Mouse (Mus musculus): ENCODE results near the gene Ttll12.

Ttll12 gene

GRCm38 (mm10) chr15:83594513-83595363 lies at the start of gene Ttll12:
Gene Ttll12 (minus strand): TSS chr15:83595157.
- DNase-seq (ENCODE audit: extremely low spot score), result peak; percentile 92

DNA sequence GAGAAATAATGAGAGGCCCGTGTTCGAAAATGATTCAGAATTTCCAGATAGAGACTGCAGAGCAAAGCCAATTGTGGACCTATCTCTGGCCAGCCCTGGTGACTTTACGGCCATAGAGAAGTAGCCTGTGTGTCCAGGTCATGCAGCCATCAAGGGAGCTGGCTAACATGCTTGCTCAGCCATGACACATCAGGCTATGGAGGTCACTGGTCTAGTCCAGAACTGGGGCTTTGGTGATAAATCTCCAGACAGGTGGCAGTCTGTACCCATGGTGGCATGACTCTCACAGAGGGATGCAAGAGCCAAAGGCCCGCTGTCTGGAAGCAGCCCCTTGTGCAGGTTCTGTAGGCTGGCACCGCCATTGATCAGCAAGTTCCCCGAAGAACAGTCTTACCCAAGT lies 47.6 kb upstream of the Ttll12 start:
- no peak for DNase-seq (ENCODE audit: extremely low spot score)

DNA sequence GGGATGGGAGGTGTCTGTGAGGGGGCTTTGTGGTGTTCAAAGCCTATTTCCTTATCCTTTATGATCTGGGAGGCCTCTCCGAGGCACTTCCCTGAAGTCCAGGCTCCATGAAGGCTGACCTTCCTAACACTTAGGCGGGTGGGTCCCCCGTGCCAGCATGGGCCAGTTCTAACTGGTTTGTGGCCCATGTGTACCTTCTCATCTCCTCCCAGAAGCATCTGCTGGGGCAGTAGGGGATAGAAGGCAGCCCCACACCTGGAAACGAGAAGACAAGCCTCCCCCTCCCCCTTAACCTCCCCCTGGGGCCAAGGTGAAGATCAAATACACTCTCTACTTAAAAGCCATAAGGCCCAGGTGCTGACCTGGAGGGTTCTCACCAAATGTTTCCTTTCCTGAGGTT lies 45.3 kb upstream of the Ttll12 start:
- no peak for DNase-seq (ENCODE audit: extremely low spot score)

- peak; percentile 67 for DNase-seq (ENCODE audit: extremely low spot score)
Observed at GRCm38 (mm10) chr15:83639160-83639559, 44.2 kb upstream of the Ttll12 start.

DNA sequence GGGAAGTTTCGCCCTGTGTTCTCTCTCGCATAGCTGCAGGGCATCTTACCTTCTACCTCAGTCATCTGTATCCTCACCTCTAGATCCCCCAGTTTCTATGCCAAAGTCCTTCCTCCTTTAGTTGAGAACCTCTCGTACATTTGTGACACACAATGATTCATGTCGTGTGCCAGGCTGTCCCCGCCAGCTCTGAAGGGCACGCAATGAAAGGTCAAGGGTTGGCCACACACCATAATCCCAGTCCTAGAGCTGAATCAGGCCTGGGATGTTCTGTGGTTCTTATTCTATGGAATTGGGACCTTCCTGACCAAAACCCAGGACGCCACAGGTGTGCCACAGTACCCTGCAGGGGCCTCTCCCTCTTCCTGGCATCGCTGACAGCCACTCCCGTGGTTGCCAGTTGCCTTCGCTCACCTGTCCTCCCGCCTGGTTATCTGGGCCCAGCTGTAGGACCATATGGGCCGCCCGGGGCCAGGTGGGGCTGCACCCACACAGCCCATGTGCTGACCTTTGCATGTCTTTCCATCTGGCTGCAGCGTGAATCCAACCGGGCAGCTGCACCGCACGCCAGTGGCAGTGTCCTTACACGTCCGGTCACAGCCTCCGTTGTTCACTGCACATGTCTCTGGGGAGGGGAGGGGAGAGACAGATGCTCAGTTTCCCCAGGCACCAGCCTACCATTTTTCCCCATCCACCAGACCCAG lies 43.4 kb upstream of the Ttll12 start:
- DNase-seq (ENCODE audit: extremely low spot score), result peak; percentile 21

GRCm38 (mm10) chr15:83636759-83637158 lies 41.8 kb upstream of the Ttll12 start:
- DNase-seq (ENCODE audit: extremely low spot score), result no peak

DNA sequence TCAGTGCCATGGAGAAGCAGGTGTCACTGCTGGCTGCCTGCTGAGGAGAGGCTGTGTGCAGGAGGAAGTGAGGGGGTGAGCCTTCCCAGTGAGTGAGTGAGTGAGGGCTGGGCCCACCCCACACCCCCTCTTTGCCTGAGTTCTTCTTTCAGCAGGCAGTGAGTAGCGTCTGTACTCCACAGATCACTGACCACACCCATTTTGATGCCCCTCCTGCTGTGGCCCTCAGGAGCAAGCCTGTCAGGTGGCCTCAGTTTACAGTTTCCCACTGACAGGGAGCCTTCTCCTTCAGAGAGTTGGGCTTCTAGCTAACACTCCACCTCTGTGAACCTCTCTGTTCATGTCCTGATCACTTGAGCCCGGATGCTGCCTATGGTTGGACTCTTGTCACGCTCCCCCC lies 40.3 kb upstream of the Ttll12 start:
- no peak for DNase-seq (ENCODE audit: extremely low spot score)

DNA sequence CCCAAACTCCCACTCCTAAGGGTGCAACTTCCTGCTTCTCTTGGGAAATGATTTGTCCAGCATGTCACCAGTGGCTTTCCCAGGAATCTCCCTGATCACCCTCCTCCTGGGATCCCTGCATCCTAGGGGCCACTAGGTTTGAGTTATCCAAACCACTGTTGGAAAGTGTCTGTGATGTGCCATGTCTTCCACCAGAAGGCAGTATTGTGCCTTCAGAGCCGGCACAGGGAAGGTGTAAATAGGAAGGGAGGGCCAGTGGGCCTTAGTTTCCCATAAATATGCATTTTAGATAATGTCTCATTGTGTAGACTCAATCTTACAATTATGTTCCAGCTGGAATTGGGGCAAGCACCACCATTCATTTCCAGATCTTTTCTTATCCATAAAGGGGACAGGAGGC lies 39.1 kb upstream of the Ttll12 start:
- DNase-seq (ENCODE audit: extremely low spot score), result no peak

- no peak for DNase-seq (ENCODE audit: extremely low spot score)
Observed at GRCm38 (mm10) chr15:83631071-83631470, 36.1 kb upstream of the Ttll12 start.

- no peak for DNase-seq (ENCODE audit: extremely low spot score)
Observed at GRCm38 (mm10) chr15:83629716-83630115, 34.8 kb upstream of the Ttll12 start.

GRCm38 (mm10) chr15:83626142-83626645 lies 31.2 kb upstream of the Ttll12 start:
- DNase-seq (ENCODE audit: extremely low spot score), result no peak

DNA sequence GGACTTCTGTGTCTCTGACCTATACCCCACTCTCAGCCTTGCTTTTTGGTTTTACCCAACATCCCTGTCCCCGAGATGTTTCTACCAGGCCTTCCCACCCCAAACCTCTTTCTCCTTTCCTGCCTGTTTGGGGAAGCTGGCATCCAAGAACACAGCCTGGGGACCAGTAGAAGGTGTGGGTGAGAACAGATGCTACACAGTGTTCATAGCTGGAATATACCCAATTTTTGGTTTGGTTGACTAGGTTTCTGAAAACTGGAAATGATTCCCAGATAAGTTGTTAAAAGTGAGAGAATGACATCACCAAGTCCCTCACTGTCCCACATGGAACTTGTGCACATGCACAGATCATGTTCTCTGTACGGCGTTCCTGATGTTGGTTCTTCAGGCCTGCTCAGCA lies 20.3 kb upstream of the Ttll12 start:
- DNase-seq (ENCODE audit: extremely low spot score), result no peak

DNA sequence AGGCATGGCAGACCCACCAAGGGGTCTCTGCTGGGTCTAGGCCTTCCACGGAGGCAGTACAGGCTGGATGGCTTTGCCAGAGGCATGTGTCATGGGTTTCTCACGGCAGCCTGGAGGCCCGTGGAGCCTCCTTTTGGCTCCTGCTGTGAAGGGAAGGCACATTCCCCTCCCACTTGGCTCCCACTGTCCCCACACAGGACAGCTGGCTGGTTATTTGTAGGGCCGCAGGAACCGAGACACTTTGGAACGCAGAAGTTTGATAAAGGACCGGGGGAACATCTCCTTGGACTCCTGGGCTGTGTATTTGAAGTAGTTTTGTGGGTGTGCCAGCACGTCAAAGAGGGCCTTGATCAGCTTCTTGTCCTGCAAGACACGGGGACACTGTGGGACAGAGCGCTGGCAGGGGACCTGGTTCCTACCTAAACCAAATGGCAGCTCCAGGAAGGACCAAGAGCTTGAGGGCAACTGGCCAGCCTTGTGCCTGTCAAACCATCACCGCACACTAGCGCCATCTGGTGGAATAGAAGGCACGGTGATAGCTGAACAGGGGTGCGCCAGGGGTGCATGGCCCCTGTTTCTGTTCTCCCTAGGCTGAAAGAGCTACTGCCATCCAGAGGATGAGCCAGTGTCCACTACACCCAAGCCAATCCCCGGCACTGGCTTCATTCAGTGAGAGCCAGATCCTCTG lies 12.3 kb upstream of the Ttll12 start:
- DNase-seq (ENCODE audit: extremely low spot score), result peak; percentile 66

DNA sequence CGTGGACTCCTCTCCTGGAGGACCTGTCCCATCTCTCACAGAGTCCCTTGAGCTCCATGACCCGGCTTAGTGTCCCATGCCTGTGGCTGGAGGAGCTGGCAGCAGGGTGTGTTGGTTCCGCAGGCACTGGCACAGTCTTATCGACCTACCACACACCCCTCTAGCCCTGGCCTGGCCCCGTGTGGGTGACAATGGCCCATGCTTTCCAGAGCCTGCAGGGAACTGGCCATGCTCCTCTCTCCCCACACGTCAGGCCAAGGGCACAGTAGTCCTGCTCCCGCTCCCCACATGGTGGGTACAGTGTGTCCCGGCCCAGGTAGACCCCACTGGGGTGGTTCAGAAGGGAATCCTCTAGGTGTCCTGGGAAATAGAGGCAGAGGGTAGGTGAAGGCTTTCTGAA lies 11.7 kb upstream of the Ttll12 start:
- DNase-seq (ENCODE audit: extremely low spot score), result no peak

GRCm38 (mm10) chr15:83606216-83606615 lies 11.3 kb upstream of the Ttll12 start:
- no peak for DNase-seq (ENCODE audit: extremely low spot score)

DNA sequence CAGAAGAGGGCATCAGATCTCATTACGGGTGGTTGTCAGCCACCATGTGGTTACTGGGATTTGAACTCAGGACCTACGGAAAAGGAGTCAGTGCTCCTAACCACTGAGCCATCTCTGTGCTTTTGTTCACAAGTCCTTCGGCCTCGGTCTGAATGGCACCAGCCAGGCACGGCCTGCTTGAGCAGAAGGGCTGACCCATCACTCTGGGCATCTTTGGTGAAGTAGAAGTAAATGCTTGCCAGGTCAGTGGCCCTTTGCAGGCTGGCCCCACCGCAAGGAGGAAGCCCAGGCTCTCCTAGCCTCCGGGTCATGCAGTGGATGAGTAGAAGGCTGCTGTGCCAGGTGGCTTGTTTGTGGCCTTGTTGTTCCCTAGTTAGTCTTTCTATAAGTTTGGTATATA lies 8.5 kb upstream of the Ttll12 start:
- no peak for DNase-seq (ENCODE audit: extremely low spot score)

DNA sequence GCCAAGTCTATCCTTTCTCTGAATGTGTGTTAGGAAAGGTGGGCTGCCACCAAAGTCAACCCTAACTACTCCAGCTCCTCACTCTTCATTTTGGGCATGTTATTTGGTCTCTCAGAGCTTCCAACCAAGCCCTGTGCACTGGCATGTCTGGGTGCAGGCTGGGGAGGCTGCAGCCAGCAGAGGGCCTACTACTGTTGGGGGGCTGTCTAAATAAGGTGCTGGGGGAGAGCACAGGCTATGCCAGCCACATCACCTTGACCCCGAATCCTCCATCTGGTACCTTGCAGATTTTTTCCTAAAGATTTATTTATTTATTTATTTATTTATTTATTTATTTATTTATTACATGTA lies 8.1 kb upstream of the Ttll12 start:
- no peak for DNase-seq (ENCODE audit: extremely low spot score)

- DNase-seq (ENCODE audit: extremely low spot score), result no peak
Observed at GRCm38 (mm10) chr15:83602372-83603045, 7.6 kb upstream of the Ttll12 start.

DNA sequence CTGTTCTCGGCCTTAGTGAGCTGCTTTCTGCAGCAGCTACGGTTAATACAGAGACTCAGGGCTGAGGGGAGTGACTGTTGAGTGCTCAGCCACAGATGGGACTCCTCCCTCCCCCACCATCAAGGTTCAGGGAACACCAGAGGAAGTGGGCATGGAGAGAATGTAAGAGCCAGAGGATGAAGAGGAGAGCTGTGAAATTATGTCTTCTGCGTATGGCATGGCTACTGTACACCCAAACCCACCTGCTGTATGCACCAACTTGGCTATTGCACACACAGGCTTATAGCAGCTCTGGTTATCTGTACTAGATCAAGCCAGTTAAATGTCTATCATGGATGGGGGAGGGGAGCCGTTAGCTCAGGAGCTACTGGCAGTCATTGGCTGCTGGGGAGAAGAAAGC lies 6.2 kb upstream of the Ttll12 start:
- no peak for DNase-seq (ENCODE audit: extremely low spot score)

DNA sequence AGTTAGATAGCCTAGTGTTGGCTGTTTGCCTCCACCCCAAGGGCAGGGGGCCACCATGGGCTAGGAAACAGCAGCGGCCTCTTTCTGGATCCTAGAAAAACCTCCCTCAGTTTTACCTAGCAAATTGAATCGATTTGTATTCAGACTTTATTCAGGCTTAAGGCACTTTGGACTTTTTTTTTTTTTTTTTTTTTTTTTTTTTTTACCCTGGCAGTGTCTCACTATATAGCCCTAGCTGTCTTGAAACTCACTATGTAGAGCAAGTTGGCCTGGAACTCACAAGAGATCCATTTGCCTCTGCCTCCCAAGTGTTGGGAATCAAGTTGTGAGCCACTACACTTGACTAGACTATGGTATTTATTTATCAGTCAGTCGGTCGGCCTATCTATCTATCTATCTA lies 1.9 kb upstream of the Ttll12 start:
- DNase-seq (ENCODE audit: extremely low spot score), result no peak

DNA sequence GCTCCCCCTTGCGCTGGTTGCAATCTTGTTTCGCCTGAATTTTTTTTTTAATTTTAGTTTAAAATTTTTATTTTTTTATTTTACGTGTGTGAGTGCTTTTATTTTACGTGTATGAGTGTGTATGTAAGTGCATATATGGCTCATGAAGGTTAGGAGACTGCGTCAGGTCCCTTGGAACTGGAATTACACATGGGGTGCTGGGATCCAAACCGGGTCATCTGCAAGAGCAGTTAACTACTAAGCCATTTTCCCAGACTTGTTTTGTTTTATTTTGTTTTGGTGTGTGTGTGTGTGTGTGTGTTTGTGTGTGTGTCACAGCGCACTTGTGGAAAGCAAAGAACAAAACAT lies 381 bp upstream of the Ttll12 start:
- DNase-seq (ENCODE audit: extremely low spot score), result no peak
